Mouse (Mus musculus): Measurements from ENCODE around the gene Ppp3ca. TPM values are rescaled to one million over a fixed set of nuclear protein-coding genes. Genes with fewer than 3 reads are reported as not detected.

Ppp3ca gene
- polyA plus RNA-seq, 1 experiment = 97.9 TPM

DNA sequence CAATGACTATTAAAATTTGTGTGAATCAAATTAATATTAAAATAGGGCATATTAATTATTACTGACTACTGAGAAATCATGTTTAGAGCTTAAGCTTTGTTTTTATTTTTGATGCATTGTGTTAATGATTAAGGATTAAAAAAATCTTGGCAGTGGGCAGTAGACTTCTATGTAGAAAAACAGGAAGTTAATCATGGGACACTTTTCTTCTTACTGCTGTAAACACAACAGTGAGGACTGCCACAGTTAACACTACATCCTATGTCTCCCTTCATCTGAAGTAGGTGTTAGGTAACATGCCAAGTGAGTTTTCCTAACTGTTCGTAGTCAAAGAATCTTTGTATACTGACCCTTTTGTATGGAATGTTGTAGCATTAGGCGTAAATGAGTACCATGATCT lies 32.9 kb downstream of the Ppp3ca start:
- no peak overlapping the region for H3K27ac ChIP-seq (ENCODE audit: insufficient read depth, low read depth, low read length)
- TF ChIP-seq CTCF (IDR thresholded peaks at IDR 0.05; ENCODE audit: low read depth, low read length) (no peak), POLR2A (IDR thresholded peaks at IDR 0.05; ENCODE audit: borderline replicate concordance, low read depth, low read length) (no peak)
- H3K4me3 ChIP-seq (ENCODE audit: insufficient read depth, low read length) = no peak overlapping the region
- H3K4me1 ChIP-seq (ENCODE audit: control insufficient read depth, insufficient read depth, low read length) = peaks cover 53% of the 10 kb centered on the region

- H3K4me3 ChIP-seq (ENCODE audit: insufficient read depth, low read length) = no peak overlapping the region
- H3K27ac ChIP-seq (ENCODE audit: insufficient read depth, low read depth, low read length) = no peak overlapping the region
- TF ChIP-seq CTCF (IDR thresholded peaks at IDR 0.05; ENCODE audit: low read depth, low read length) (no peak), POLR2A (IDR thresholded peaks at IDR 0.05; ENCODE audit: borderline replicate concordance, low read depth, low read length) (no peak)
- peaks cover 51% of the 10 kb centered on the region for H3K4me1 ChIP-seq (ENCODE audit: control insufficient read depth, insufficient read depth, low read length)
Measured at GRCm38 (mm10) chr3:136704515-136705247, 34.8 kb downstream of the Ppp3ca start.

GRCm38 (mm10) chr3:136706048-136706447 lies 36.1 kb downstream of the Ppp3ca start:
- TF ChIP-seq POLR2A (IDR thresholded peaks at IDR 0.05; ENCODE audit: borderline replicate concordance, low read depth, low read length) = no peak
- no peak for TF ChIP-seq CTCF (IDR thresholded peaks at IDR 0.05; ENCODE audit: low read depth, low read length)
- Histone ChIP-seq H3K4me1 (ENCODE audit: control insufficient read depth, insufficient read depth, low read length) (peaks cover 41% of the 10 kb centered on the region), H3K4me3 (ENCODE audit: insufficient read depth, low read length) (no peak overlapping the region), H3K27ac (ENCODE audit: insufficient read depth, low read depth, low read length) (no peak overlapping the region)

DNA sequence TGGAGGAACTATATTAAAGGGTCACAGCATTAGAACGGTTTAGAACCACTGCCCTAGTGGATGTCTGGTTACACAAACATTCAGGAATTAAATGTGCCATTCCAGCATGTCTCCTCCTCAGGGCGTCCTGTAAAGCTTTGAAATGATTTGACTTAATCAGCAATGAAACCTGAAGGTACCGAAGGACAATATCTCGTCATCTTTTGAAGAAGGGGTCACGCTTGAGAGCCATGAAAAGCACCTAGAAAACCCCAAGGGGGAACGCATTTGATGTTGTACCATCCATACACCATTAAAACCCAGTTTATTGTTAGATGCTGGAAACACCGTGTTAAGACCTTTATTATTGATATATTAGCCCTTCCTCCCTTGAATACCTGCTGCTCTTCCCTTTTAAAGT lies 36.8 kb downstream of the Ppp3ca start:
- no peak overlapping the region for H3K27ac ChIP-seq (ENCODE audit: insufficient read depth, low read depth, low read length)
- TF ChIP-seq POLR2A (IDR thresholded peaks at IDR 0.05; ENCODE audit: borderline replicate concordance, low read depth, low read length) = no peak
- no peak for TF ChIP-seq CTCF (IDR thresholded peaks at IDR 0.05; ENCODE audit: low read depth, low read length)
- H3K4me3 ChIP-seq (ENCODE audit: insufficient read depth, low read length) = no peak overlapping the region
- H3K4me1 ChIP-seq (ENCODE audit: control insufficient read depth, insufficient read depth, low read length) = peaks cover 36% of the 10 kb centered on the region

DNA sequence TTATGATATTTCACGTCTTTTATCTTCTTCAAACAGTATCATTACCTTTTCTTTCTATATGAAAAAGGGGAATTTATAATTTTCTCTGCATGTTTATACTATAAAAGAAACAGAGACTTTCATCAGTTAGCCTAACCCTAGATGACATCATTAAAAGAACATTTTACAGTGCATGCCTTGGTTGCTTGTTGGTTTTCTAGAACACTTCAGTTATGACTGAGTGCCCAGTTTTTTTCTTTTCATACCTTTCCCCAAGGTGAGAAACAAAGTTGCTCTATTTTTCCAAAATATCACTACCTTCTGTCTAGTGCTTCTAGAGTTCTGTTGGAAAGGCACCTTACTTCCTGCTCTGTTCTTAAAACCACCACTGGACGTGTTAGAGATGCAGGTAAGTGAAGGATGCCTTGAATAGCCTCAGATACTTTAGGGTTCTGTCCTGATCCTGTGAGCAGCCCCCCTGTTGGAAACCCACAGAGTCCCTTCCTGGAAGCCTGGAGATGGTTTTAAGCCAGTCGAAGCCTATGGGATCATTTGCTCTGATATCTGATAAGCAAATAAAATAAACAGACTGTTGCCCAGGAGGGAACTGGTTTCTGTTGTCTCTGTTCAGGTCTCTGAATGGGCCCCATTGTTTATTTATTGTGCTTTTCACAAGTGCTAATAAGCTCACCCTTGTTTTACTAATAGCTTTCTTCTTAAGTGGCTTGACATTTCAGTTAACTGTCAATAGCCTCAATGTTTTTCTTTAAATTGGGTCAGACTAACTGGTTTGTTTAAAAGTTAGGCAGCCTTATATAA lies 37.5 kb downstream of the Ppp3ca start:
- Histone ChIP-seq H3K27ac (ENCODE audit: insufficient read depth, low read depth, low read length) (no peak overlapping the region), H3K4me3 (ENCODE audit: insufficient read depth, low read length) (no peak overlapping the region), H3K4me1 (ENCODE audit: control insufficient read depth, insufficient read depth, low read length) (peaks cover 32% of the 10 kb centered on the region)
- TF ChIP-seq POLR2A (IDR thresholded peaks at IDR 0.05; ENCODE audit: borderline replicate concordance, low read depth, low read length) = no peak
- no peak for TF ChIP-seq CTCF (IDR thresholded peaks at IDR 0.05; ENCODE audit: low read depth, low read length)

DNA sequence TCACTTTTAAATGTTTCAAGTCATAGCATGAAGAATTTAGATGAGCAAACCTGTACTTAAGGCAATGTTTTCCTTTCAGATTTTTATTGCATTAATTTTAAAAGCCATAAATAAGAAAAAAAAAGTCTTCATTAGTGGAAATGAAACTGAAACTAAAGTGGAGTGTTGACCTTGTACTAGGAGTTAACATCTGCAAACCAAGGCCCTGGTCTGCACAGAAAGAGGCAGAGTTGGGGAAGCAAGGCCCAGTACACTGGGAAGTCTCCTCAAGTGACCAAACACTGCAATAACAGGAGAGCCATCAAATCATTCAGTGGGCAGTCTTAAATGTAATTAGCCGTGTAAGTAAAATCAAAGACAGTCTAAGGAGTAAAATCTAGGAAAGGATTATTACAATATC lies 38.3 kb downstream of the Ppp3ca start:
- no peak for TF ChIP-seq POLR2A (IDR thresholded peaks at IDR 0.05; ENCODE audit: borderline replicate concordance, low read depth, low read length)
- no peak for TF ChIP-seq CTCF (IDR thresholded peaks at IDR 0.05; ENCODE audit: low read depth, low read length)
- peaks cover 30% of the 10 kb centered on the region for H3K4me1 ChIP-seq (ENCODE audit: control insufficient read depth, insufficient read depth, low read length)
- peak overlapping the region; percentile 64 for H3K27ac ChIP-seq (ENCODE audit: insufficient read depth, low read depth, low read length)
- no peak overlapping the region for H3K4me3 ChIP-seq (ENCODE audit: insufficient read depth, low read length)

DNA sequence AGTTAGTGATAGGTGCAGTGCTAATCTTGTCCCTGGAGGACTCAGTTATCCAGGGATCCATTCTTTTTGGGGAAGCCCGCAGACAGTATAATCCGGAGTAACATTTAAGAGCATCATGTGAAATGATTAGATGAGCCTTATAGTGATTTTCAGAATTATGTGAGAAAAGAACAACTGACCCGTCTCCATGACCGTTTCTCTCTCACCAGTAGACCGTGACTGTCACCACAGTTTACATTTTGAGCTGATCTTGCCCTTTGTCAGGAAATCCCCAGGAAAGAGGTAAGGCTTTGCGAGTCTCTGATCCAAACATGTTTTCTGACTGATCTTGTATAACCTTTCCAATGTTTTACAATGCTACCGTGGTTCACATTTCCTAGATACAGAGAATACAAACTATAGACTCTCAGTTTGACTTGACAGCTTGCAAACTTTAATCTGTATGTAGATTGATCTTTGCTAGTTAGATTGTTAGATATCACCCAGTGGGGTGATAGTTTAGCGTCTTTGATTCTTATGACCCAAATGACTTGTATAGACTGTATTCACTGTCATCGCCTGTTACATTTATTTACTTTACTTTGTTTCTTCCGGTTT lies 40.5 kb downstream of the Ppp3ca start:
- Histone ChIP-seq H3K27ac (ENCODE audit: insufficient read depth, low read depth, low read length) (no peak overlapping the region), H3K4me3 (ENCODE audit: insufficient read depth, low read length) (no peak overlapping the region), H3K4me1 (ENCODE audit: control insufficient read depth, insufficient read depth, low read length) (peaks cover 16% of the 10 kb centered on the region)
- TF ChIP-seq CTCF (IDR thresholded peaks at IDR 0.05; ENCODE audit: low read depth, low read length) (no peak), POLR2A (IDR thresholded peaks at IDR 0.05; ENCODE audit: borderline replicate concordance, low read depth, low read length) (no peak)

DNA sequence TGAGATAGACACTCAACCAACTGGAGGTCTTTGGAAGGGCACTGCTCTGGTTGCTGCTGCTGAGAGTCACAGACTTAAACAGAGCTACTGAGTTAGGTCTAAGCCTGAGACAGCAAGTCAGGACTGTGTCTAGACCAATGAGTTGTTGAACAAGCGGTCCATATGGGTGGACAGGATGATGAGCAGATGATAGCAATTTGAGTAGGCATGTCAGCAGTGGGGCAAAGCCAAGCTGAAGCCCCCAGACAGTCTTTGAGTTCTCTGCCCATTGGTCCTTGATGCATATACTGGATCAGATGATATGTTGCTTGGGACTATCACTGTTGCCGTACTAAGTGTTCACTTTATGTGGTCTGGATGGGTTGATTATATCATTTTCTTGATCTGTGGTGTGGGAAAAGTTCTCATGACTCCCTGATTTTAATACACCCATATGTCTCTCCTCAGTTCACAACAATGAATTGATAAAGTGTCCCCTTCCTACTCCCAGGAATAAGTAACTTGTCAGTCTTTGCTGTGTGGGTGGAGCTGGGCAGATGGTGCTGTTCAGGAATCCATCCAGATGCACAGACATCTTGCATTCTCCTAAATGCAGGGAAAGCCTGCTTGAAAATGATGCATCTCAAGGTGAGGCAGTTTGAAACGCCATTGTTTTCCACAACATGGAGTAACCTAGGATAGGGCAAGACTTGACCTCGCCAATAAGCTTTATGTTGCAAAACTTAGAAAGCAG lies 44.5 kb downstream of the Ppp3ca start:
- H3K27ac ChIP-seq (ENCODE audit: insufficient read depth, low read depth, low read length) = no peak overlapping the region

DNA sequence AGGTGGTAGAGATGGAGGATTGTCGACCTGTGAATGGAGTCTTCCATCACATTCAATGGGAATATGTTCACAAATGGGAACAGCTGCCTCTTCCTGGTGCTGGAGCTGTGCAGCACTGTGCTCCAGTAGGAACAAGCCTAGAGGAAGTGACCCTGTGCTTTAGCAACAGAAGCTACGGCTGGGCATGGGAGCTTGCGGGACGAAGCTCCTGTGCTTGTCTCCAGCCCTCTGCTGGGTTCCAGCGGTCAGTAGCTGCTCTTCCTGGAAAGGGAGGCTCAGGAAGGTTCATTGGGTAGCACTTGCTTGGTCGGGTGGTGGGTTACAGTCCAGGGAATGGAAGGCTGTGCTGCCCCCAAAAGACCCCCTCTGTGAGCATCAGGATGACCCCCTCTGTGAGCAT lies 46.3 kb downstream of the Ppp3ca start:
- Histone ChIP-seq H3K27ac (ENCODE audit: insufficient read depth, low read depth, low read length) (no peak overlapping the region), H3K4me3 (ENCODE audit: insufficient read depth, low read length) (no peak overlapping the region), H3K4me1 (ENCODE audit: control insufficient read depth, insufficient read depth, low read length) (peaks cover 26% of the 10 kb centered on the region)
- TF ChIP-seq POLR2A (IDR thresholded peaks at IDR 0.05; ENCODE audit: borderline replicate concordance, low read depth, low read length) (no peak), CTCF (IDR thresholded peaks at IDR 0.05; ENCODE audit: low read depth, low read length) (no peak)

More for the DNA sequence above, 44.5 kb downstream of the Ppp3ca start:
- H3K4me1 ChIP-seq (ENCODE audit: control insufficient read depth, insufficient read depth, low read length) = peaks cover 17% of the 10 kb centered on the region
- TF ChIP-seq CTCF (IDR thresholded peaks at IDR 0.05; ENCODE audit: low read depth, low read length) = no peak
- no peak for TF ChIP-seq POLR2A (IDR thresholded peaks at IDR 0.05; ENCODE audit: borderline replicate concordance, low read depth, low read length)
- no peak overlapping the region for H3K4me3 ChIP-seq (ENCODE audit: insufficient read depth, low read length)

Data from bone marrow macrophage, adult 2 months (primary cell).